Mouse (Mus musculus): ENCODE data around the gene Ehmt1. TPM values are rescaled to one million over a fixed set of nuclear protein-coding genes. Genes with fewer than 3 reads are reported as not detected.
"Not testable (repeated sequence)": the region's sequence is repeated elsewhere in the genome, so short reads cannot be mapped to it uniquely, and the experiment has no call there.

Gene Ehmt1
- 147 and 148 TPM in 2 replicates for polyA plus RNA-seq (2016; fragmentation: Nextera tagmentation; extraction: Ambion mirVana)

DNA sequence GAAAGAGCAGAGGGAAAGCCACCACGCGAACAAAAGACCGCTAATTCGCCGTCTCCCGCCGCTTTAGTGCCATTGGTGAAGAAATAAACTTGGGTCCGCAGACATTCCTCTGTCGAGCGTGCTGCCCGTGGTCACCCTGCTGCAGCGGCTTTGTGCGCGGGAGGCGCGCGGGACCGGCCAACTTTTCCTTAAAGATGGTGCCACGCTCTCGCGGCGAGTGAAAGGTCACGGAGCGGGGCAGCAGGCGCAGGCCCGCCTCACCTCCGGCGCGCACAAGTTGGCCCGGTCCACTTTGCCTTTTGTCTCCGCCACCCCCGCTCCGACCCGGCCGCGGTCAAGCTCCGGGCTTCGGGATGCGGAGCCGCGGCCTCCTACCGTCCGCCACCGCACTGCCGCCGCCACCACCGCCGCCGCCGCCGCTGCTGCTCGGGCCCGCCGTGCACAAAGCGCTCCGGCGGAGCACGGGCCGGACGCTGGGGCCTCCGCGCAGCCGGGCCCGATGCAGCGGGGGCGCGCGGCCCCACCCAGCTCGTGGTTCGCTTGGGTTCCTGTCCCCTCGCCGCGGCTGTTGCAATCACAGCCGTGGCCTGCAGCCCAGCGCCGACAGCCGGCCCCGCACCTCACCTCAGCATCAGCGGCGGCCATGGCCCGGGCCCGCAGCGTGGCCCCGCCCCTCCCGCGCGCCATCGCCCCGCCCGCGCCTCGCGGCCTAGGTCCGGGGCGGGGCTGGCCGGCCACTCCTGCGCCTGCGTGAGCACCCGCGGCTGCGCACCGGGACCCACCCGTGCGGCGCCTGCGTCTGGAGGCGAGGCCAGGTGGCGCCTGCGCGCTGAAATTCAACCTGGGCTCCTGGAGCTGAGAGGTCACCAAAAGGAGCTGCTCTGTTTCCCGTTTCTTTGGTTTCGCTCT, at the start of gene Ehmt1:
Ehmt1 (minus strand) TSS at position 685 of the 909 bp plus-strand sequence.
- ATAC-seq (ENCODE audit: low FRiP score), result peak; percentile 99
- under 1% methylated on average over 59 of the region's 112 CpGs for WGBS
- H3K9ac ChIP-seq, result peak within 1 kb of the TSS; percentile 98
- no peaks in the 10 kb centered on the region for H3K27me3 ChIP-seq
- H3K4me2 ChIP-seq, result peak within 1 kb of the TSS; percentile 60
- no peaks in the 10 kb centered on the region for H3K9me3 ChIP-seq
- H3K4me3 ChIP-seq (replicated peaks), result peak within 1 kb of the TSS; percentile 97
- H3K4me1 ChIP-seq, result peaks cover 10% of the 10 kb centered on the region
- no peaks in the 10 kb centered on the region for H3K36me3 ChIP-seq (replicated peaks)
- peak within 1 kb of the TSS; percentile 97 for H3K27ac ChIP-seq

DNA sequence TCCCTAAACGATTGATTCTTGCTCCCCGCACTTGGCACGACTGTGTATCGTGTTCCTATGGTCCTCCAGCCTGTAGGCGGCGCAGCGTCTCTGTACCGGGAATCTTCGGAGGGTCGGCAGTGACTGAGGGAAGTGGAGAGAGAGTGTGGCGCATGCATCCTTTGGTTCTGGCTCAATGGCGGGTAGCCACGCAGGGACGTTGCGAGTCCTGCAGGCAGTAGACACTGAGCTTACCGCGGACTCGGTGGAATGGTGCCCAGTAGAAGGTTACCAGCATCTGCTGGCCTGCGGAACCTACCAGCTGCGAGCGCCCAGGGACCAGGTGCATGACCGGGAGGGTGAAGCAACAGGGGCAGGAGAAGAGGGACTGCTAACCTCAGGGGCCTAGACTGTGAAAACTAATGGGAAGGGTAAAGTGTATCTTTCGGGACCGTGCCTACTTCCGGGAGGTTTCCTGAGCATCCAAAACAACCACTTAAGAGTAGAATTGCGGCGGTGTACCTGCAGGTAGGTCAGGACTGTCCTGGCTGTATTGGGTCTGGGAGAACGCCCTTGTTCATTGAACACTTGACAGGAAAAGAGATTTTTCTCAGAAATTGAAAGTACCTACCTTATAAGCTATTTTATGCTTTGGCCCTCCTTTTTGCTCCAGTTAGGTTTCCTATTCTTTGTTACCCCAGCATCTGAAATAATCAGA, 43.0 kb upstream of the Ehmt1 start, which contains the start of gene Dph7:
Dph7 (plus strand) TSS at position 97 of the 697 bp plus-strand sequence.
- H3K9me3 ChIP-seq, result no peaks in the 10 kb centered on the region
- no peak within 1 kb of the TSS for H3K27ac ChIP-seq
- H3K36me3 ChIP-seq (replicated peaks), result peaks cover 53% of the 10 kb centered on the region
- H3K4me1 ChIP-seq, result peaks cover 12% of the 10 kb centered on the region
- peak within 1 kb of the TSS; percentile 68 for H3K4me3 ChIP-seq (replicated peaks)
- no peaks in the 10 kb centered on the region for H3K27me3 ChIP-seq
- peak; percentile 91 for ATAC-seq (ENCODE audit: low FRiP score)
- peak within 1 kb of the TSS; percentile 64 for H3K4me2 ChIP-seq
- H3K9ac ChIP-seq, result peak within 1 kb of the TSS; percentile 81
- 1% methylated on average over 28 of the region's 28 CpGs for WGBS

DNA sequence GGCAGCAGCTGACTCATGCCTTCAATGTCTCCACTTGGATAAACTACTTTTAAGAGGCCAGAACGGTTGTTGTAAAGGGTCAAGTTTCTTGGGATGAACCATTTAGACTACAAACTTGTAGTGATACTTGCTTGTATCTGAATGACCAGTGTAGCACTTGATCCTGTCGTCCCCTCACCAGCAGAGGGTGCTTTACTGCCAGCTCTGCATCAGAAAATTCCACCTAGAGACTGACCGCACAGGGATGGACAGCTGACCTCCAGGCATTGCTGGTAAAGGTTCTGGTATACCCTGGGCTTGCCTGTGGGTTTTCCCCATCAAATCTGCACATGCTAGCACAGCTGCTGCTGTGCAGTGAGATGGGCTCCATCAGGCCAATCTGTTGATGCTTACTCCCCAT, 41.5 kb upstream of the Ehmt1 start:
- Histone ChIP-seq H3K9ac (no peak overlapping the region), H3K4me1 (peaks cover 12% of the 10 kb centered on the region), H3K4me2 (no peak overlapping the region), H3K36me3 (replicated peaks) (peaks cover 60% of the 10 kb centered on the region), H3K4me3 (replicated peaks) (no peak overlapping the region), H3K9me3 (no peaks in the 10 kb centered on the region), H3K27ac (no peak overlapping the region), H3K27me3 (no peaks in the 10 kb centered on the region)
- no peak for ATAC-seq (ENCODE audit: low FRiP score)
- WGBS, result 44% methylated on average over 3 of the region's 3 CpGs

DNA sequence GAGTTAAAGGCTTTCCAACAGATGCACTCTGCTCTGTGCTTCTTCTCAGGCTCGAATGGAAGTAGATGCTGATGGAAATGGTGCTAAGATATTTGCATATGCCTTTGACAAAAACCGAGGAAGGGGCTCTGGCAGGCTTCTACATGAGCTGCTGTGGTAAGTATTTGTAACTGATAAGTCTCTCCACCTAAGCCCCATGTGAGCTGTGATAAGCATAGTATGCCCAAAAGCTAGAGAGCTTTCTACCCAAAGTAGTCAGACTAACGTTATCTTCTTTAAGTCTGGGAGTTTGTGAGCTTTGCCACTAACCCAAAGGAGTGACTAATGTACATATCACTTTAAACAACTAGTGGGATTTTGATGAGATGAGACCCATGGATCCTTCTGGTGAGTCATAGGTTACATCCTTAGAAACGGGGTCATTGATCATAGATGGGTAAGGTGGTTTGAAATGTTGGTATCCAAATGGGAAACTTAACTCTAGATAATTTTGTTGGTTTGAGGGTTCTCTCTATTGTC, 33.2 kb upstream of the Ehmt1 start:
- Histone ChIP-seq H3K4me3 (replicated peaks) (no peak overlapping the region), H3K27me3 (peaks cover 6% of the 10 kb centered on the region; the same call in 1 of the 2 replicates), H3K9me3 (no peaks in the 10 kb centered on the region), H3K9ac (no peak overlapping the region), H3K27ac (no peak overlapping the region), H3K36me3 (replicated peaks) (peaks cover 60% of the 10 kb centered on the region), H3K4me1 (peaks cover 16% of the 10 kb centered on the region), H3K4me2 (no peak overlapping the region)
- ATAC-seq (ENCODE audit: low FRiP score), result no peak
- whole genome bisulfite sequencing, result 87% methylated on average over 4 of the region's 4 CpGs

DNA sequence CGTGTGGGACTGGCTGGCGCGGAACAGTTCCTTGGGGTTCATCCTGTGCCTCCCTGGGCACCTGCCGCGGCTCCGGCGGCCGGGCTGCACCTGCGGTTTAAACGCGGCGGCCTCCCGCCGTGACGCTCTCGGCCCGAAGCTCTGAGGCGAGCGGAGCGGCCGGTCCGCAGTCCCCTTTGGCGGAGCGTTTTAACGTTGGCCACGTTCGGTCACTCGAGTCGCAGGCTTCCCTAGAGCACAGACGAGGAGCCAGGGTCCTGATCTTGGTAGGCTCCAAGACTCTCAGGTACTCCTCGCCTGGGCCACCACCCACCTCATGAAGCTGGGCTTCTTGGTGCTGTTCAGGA, 30.7 kb upstream of the Ehmt1 start:
- peaks cover 35% of the 10 kb centered on the region for H3K36me3 ChIP-seq (replicated peaks)
- H3K4me3 ChIP-seq (replicated peaks), result peak overlapping the region; percentile 98
- WGBS, result under 1% methylated on average over 31 of the region's 31 CpGs
- peaks cover 16% of the 10 kb centered on the region for H3K4me1 ChIP-seq
- peak overlapping the region; percentile 95 for H3K4me2 ChIP-seq
- peak overlapping the region; percentile 95 for H3K9ac ChIP-seq
- H3K9me3 ChIP-seq, result no peaks in the 10 kb centered on the region
- H3K27ac ChIP-seq, result peak overlapping the region; percentile 74
- 0 out of 2 replicates have a peak, but pooled peaks have one; percentile 14 for ATAC-seq (ENCODE audit: low FRiP score)
- peaks cover 6% of the 10 kb centered on the region for H3K27me3 ChIP-seq

DNA sequence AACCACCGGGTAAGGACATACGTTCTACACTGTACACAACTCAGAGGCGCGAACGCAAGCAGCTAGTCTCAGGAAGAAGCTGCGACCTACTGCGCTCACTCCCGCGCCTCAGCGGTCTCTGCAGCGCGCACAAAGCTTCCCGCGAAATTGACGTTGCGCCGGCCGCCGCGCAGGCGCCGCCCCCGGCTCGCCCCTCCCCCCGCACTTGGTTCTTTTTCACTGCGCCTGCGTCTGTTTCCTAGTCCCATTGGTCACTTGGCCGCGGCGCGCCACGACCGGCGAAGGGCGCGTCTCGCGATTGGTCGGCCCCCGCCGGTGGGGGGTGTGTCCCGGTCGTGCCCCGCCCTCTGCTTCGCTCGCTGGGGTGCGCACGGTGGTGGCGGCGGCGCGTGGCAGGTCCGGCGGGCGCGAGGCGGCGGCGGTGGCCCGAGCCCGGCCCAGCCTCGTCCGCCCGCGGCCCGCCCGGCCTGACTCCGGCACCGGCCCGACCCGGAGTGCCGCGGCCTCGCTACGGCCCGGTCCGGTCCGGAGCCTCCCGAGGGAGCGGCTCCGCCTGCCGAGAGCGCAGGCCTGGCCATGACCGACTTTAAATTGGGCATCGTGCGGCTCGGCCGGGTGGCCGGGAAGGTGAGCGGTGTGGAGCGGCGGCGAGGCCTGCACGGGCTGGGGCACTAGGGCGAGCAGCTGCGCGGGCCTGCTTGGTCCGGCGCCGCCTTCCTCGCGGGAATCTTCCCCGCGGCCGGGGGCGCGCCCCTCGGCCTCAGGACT, 30.2 kb upstream of the Ehmt1 start, which contains the start of gene Zmynd19:
Zmynd19 (plus strand) TSS at position 372 of the 768 bp plus-strand sequence.
- Histone ChIP-seq H3K4me1 (peaks cover 16% of the 10 kb centered on the region), H3K36me3 (replicated peaks) (peaks cover 30% of the 10 kb centered on the region), H3K9ac (peak within 1 kb of the TSS; percentile 95), H3K9me3 (no peaks in the 10 kb centered on the region), H3K4me3 (replicated peaks) (peak within 1 kb of the TSS; percentile 98), H3K27me3 (peaks cover 6% of the 10 kb centered on the region), H3K4me2 (peak within 1 kb of the TSS; percentile 95), H3K27ac (peak within 1 kb of the TSS; percentile 74)
- ATAC-seq (ENCODE audit: low FRiP score), result peak; percentile 99
- under 1% methylated on average over 78 of the region's 108 CpGs for WGBS

DNA sequence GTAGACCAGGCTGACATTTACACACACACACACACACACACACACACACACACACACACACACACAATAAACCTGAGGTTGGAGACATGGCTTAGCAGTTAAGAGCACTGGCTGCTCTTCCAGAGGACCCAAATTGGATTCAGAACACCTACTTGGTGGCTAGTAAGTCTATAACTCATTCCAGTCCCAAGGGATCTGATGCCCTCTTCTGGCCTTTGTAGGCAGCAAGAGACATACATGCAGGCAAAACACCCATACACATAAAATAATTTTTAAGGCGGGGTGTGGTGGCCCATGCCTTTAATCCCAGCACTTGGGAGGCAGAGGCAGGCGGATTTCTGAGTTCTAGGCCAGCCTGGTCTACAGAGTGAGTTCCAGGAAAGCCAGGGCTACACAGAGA, 24.9 kb upstream of the Ehmt1 start:
- H3K9me3 ChIP-seq; H3K27me3 ChIP-seq; H3K27ac ChIP-seq; H3K4me3 ChIP-seq (replicated peaks); H3K9ac ChIP-seq; ATAC-seq (ENCODE audit: low FRiP score); H3K36me3 ChIP-seq (replicated peaks); H3K4me2 ChIP-seq; H3K4me1 ChIP-seq: not testable (repeated sequence)
- 44% methylated on average over 2 of the region's 2 CpGs for WGBS

DNA sequence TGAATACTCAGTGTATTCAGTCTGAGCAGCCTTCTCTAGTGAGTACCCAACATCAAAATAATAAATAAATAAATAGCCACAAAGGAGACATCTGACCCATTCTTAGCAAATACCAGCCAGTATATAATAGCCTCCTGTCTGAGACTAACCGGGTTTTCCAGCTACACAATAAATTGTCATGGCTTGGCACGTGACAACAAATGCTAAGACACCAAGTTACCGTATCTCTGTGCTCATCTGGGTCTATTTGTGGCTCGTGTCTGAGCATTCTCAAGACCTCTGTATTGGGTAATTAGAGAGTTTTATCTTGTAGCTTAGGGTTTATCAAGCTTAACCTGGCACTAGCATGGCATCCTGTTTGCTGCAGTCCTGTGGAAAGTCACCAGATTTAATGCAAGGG, 22.7 kb upstream of the Ehmt1 start:
- no peaks in the 10 kb centered on the region; the same call in 1 of the 2 replicates for H3K27me3 ChIP-seq
- no peak overlapping the region for H3K4me3 ChIP-seq (replicated peaks)
- H3K4me1 ChIP-seq, result no peaks in the 10 kb centered on the region
- H3K4me2 ChIP-seq, result no peak overlapping the region
- no peaks in the 10 kb centered on the region for H3K9me3 ChIP-seq
- 81% methylated on average over 4 of the region's 4 CpGs for WGBS
- no peak overlapping the region for H3K27ac ChIP-seq
- no peaks in the 10 kb centered on the region for H3K36me3 ChIP-seq (replicated peaks)
- no peak for ATAC-seq (ENCODE audit: low FRiP score)
- no peak overlapping the region for H3K9ac ChIP-seq

DNA sequence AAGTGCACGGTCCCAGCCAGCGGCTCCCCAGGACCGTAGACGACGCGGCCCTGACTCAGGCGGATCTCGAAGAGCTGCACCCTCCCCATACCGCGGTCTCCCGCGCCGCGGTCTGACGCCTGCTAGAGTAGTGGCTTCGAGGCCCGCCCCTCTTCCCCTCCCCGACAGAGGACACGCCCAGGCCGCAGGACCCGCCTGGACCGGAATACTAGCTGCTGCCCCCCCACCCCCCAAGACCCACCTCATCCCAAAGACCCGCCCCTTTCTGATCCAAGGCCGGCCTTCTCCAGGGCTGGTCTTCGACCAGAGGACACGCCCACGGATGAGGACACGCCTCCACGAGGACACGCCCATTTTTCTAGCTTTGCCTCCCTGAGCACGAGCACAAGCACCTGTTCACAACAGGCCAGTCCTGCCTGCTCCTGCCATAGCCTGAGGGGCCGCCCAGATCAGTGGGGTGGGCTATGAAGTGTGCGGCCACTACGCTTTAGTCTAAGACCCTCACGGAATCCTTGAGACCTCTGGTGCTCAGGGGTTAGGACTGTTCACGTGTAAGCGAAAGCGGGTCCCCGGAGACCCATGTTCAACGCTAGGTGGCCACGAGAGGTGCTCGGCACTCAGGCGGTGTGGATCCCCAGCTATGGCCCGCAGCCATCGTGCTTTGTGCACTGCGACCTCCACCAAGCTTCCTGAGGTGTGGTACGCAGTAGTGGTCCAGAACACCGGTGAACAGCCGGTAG, 15.8 kb upstream of the Ehmt1 start, which contains the start of gene Arrdc1:
Arrdc1 (minus strand) TSS at position 196 of the 740 bp plus-strand sequence.
- H3K27ac ChIP-seq, result 0 out of 2 replicates have a peak within 1 kb of the TSS, but pooled peaks have one; percentile 38
- H3K4me1 ChIP-seq, result peaks cover 15% of the 10 kb centered on the region
- H3K9ac ChIP-seq, result peak within 1 kb of the TSS; percentile 71
- under 1% methylated on average over 47 of the region's 49 CpGs for WGBS
- H3K36me3 ChIP-seq (replicated peaks), result no peaks in the 10 kb centered on the region
- H3K27me3 ChIP-seq, result peaks cover 6% of the 10 kb centered on the region; the same call in 1 of the 2 replicates
- H3K4me2 ChIP-seq, result peak within 1 kb of the TSS; percentile 95
- no peaks in the 10 kb centered on the region for H3K9me3 ChIP-seq
- peak; percentile 94 for ATAC-seq (ENCODE audit: low FRiP score)
- H3K4me3 ChIP-seq (replicated peaks), result peak within 1 kb of the TSS; percentile 61

DNA sequence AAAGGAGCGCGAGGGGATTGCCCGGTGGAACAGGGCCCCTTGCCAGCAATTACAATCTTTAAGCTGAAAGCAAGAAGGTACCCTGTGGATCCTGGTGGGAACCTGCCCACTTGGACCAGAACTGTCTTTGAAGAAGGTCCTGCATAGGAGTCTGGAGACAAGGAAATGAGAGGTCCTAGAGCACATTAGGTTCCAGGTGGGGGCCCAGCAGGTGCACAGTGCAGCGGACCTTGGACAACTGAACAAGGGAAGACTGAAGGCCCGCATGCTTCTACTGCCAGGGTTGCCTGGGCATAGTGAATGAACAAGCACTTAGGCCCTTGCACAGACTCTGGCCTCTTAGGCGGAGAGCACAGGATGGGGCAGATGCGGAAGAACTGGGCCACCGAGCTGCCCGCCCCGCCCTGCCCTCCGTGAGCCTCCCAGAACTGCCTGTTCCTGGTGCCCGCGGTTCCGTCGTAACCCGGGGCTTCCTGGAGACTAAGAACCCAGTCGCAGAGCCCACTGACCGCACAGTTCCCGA, 15.1 kb upstream of the Ehmt1 start:
- ATAC-seq (ENCODE audit: low FRiP score), result peak; percentile 69
- no peaks in the 10 kb centered on the region for H3K9me3 ChIP-seq
- 6% methylated on average over 19 of the region's 19 CpGs for WGBS
- peak overlapping the region; percentile 61 for H3K4me3 ChIP-seq (replicated peaks)
- peaks cover 15% of the 10 kb centered on the region for H3K4me1 ChIP-seq
- peak overlapping the region; percentile 95 for H3K4me2 ChIP-seq
- no peak overlapping the region for H3K27ac ChIP-seq
- H3K27me3 ChIP-seq, result peaks cover 6% of the 10 kb centered on the region; the same call in 1 of the 2 replicates
- H3K36me3 ChIP-seq (replicated peaks), result no peaks in the 10 kb centered on the region
- peak overlapping the region; percentile 71 for H3K9ac ChIP-seq

DNA sequence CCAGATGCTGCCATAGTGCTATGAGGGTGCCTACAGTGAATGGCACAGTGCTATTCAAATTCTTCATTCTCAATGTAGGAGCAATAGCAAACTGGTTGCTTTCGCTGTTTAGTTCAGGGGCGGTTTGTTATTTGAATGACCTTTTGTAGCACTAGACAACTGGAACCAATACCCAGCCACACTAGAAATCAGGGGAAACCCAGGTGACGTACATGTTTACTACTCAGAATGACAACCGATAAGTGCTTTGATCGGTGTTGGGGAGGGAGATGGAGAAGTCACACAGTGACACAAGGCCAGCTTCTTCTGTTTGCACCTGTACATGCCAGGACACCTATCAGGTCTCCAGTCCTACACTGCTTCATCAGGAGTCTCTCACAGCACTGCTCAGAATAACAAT, 10.2 kb upstream of the Ehmt1 start:
- Histone ChIP-seq H3K9me3 (no peaks in the 10 kb centered on the region), H3K27ac (no peak overlapping the region), H3K4me3 (replicated peaks) (no peak overlapping the region), H3K4me1 (peaks cover 4% of the 10 kb centered on the region; the same call in 1 of the 2 replicates), H3K9ac (no peak overlapping the region), H3K27me3 (peaks cover 6% of the 10 kb centered on the region; the same call in 1 of the 2 replicates), H3K4me2 (no peak overlapping the region), H3K36me3 (replicated peaks) (no peaks in the 10 kb centered on the region)
- WGBS, result 92% methylated on average over 5 of the region's 5 CpGs
- no peak for ATAC-seq (ENCODE audit: low FRiP score)
